ENCODE assay signal across 9 mouse cellular contexts in genomic region chr4:85801805-85802204, GRCm38 (mm10).
DNase-seq lines count a peak whose midpoint lies in the region; ATAC-seq and TF ChIP-seq lines count a peak whose summit lies in the region.
"Had no signal": no experiment of that assay in that cellular context is flagged by ENCODE, and none has a peak within 500 bp of the region (broad histone marks: within the 10 kb centered on the region; RNA-seq: fewer than 3 reads in every experiment).

No protein-coding gene starts in this region.

- peak; percentile 88 for ATAC-seq in embryonic facial prominence, embryonic 14.5 days (ENCODE audit: low read depth)
- 0 out of 2 replicates have a peak, but pooled peaks have one; percentile 45 for ATAC-seq in heart, embryonic 16.5 days (replicated peaks; ENCODE audit: extremely low read depth, insufficient read depth, low FRiP score)
- no peak for ATAC-seq in liver, embryonic 13.5 days (ENCODE audit: low read depth)
- ATAC-seq in neural tube, embryonic 14.5 days (ENCODE audit: low read depth) = peak; percentile 85

- no peak overlapping the region for H3K4me3 ChIP-seq in C2C12 (ENCODE audit: insufficient read depth, poor library complexity, severe bottlenecking)
- H3K4me3 ChIP-seq in bone marrow, adult 2 months (replicated peaks; ENCODE audit: control insufficient read depth, low read depth, low read length) = no peak overlapping the region
- no peak overlapping the region for H3K4me3 ChIP-seq in embryonic facial prominence, embryonic 14.5 days (ENCODE audit: low read depth, low read length)
- H3K4me3 ChIP-seq in heart, embryonic 16.5 days (ENCODE audit: low read length) = no peak overlapping the region
- no peak overlapping the region for H3K4me3 ChIP-seq in liver, embryonic 13.5 days (replicated peaks)
- no peak overlapping the region for H3K4me3 ChIP-seq in neural tube, embryonic 14.5 days (ENCODE audit: low read depth, low read length)
- H3K4me3 ChIP-seq: embryonic facial prominence, embryonic 15.5 days had no signal

- no peak for TF ChIP-seq POLR2A in bone marrow, adult 2 months (IDR thresholded peaks at IDR 0.05; ENCODE audit: borderline replicate concordance, control insufficient read depth, low read depth, low read length)

- H3K9me3 ChIP-seq in embryonic facial prominence, embryonic 14.5 days (ENCODE audit: control insufficient read depth, low read length) = no peaks in the 10 kb centered on the region
- no peaks in the 10 kb centered on the region for H3K9me3 ChIP-seq in heart, embryonic 16.5 days (replicated peaks; ENCODE audit: control insufficient read depth, low read length)
- no peaks in the 10 kb centered on the region for H3K9me3 ChIP-seq in liver, embryonic 13.5 days (replicated peaks)
- no peaks in the 10 kb centered on the region for H3K9me3 ChIP-seq in neural tube, embryonic 14.5 days (ENCODE audit: control insufficient read depth, low read length)
- H3K9me3 ChIP-seq: embryonic facial prominence, embryonic 15.5 days had no signal

- WGBS in bone marrow, adult 2 months = 4% methylated on average over 8 of the region's 8 CpGs
- 4% methylated on average over 8 of the region's 8 CpGs for WGBS in embryonic facial prominence, embryonic 14.5 days
- 5% methylated on average over 8 of the region's 8 CpGs for WGBS in heart, embryonic 16.5 days
- WGBS in liver, embryonic 13.5 days (ENCODE audit: insufficient replicate concordance) = 3% methylated on average over 8 of the region's 8 CpGs
- 5% methylated on average over 8 of the region's 8 CpGs for WGBS in neural tube, embryonic 14.5 days

- H3K9ac ChIP-seq in embryonic facial prominence, embryonic 14.5 days (ENCODE audit: low read depth, low read length) = no peak overlapping the region
- H3K9ac ChIP-seq in heart, embryonic 16.5 days (ENCODE audit: low read length) = no peak overlapping the region
- no peak overlapping the region for H3K9ac ChIP-seq in liver, embryonic 13.5 days
- H3K9ac ChIP-seq in neural tube, embryonic 14.5 days (replicated peaks; ENCODE audit: low read depth, low read length) = no peak overlapping the region
- H3K9ac ChIP-seq: embryonic facial prominence, embryonic 15.5 days had no signal

- no peak overlapping the region for H3K4me2 ChIP-seq in embryonic facial prominence, embryonic 14.5 days (ENCODE audit: low read depth, low read length)
- no peak overlapping the region for H3K4me2 ChIP-seq in heart, embryonic 16.5 days (ENCODE audit: low read depth, low read length)
- H3K4me2 ChIP-seq in liver, embryonic 13.5 days = no peak overlapping the region
- no peak overlapping the region for H3K4me2 ChIP-seq in neural tube, embryonic 14.5 days (ENCODE audit: low read depth, low read length)
- H3K4me2 ChIP-seq: embryonic facial prominence, embryonic 15.5 days had no signal

- no peaks in the 10 kb centered on the region for H3K36me3 ChIP-seq in C2C12 (ENCODE audit: control insufficient read depth, insufficient read depth)
- H3K36me3 ChIP-seq in embryonic facial prominence, embryonic 14.5 days (ENCODE audit: control insufficient read depth, insufficient read depth, low read length) = no peaks in the 10 kb centered on the region
- no peaks in the 10 kb centered on the region for H3K36me3 ChIP-seq in heart, embryonic 16.5 days (ENCODE audit: control insufficient read depth, insufficient read depth)
- H3K36me3 ChIP-seq in liver, embryonic 13.5 days = no peaks in the 10 kb centered on the region
- H3K36me3 ChIP-seq in neural tube, embryonic 14.5 days (ENCODE audit: control insufficient read depth, insufficient read depth, low read length) = no peaks in the 10 kb centered on the region
- H3K36me3 ChIP-seq: embryonic facial prominence, embryonic 15.5 days had no signal

- H3ac ChIP-seq in C2C12 (ENCODE audit: control insufficient read depth, insufficient read length, low read depth) = no peak overlapping the region

- no peaks in the 10 kb centered on the region for H3K79me3 ChIP-seq in C2C12 (ENCODE audit: low read depth)

- H3K4me1 ChIP-seq in bone marrow, adult 2 months (ENCODE audit: control insufficient read depth, insufficient read depth, low read length) = no peaks in the 10 kb centered on the region
- H3K4me1 ChIP-seq in embryonic facial prominence, embryonic 14.5 days (ENCODE audit: control insufficient read depth, insufficient read depth, low read length) = no peaks in the 10 kb centered on the region
- no peaks in the 10 kb centered on the region for H3K4me1 ChIP-seq in heart, embryonic 16.5 days (ENCODE audit: control insufficient read depth, insufficient read depth, low read length)
- no peaks in the 10 kb centered on the region for H3K4me1 ChIP-seq in liver, embryonic 13.5 days (replicated peaks)
- no peaks in the 10 kb centered on the region for H3K4me1 ChIP-seq in neural tube, embryonic 14.5 days (ENCODE audit: control insufficient read depth, insufficient read depth, low read length)
- H3K4me1 ChIP-seq: embryonic facial prominence, embryonic 15.5 days had no signal

- H3K27me3 ChIP-seq in C2C12 (ENCODE audit: control insufficient read depth, insufficient read depth, insufficient read length) = no peaks in the 10 kb centered on the region
- no peaks in the 10 kb centered on the region for H3K27me3 ChIP-seq in embryonic facial prominence, embryonic 14.5 days (replicated peaks; ENCODE audit: control insufficient read depth, insufficient read depth, low read length)
- H3K27me3 ChIP-seq in heart, embryonic 16.5 days (ENCODE audit: control insufficient read depth, insufficient read depth, low read length) = no peaks in the 10 kb centered on the region
- no peaks in the 10 kb centered on the region for H3K27me3 ChIP-seq in liver, embryonic 13.5 days
- H3K27me3 ChIP-seq in neural tube, embryonic 14.5 days (ENCODE audit: control insufficient read depth, insufficient read depth, low read length) = no peaks in the 10 kb centered on the region
- H3K27me3 ChIP-seq: embryonic facial prominence, embryonic 15.5 days had no signal

- TF ChIP-seq CTCF in C2C12 (IDR thresholded peaks at IDR 0.05; ENCODE audit: control insufficient read depth, insufficient read depth, insufficient read length) = peak; percentile 67
- TF ChIP-seq CTCF in bone marrow, adult 2 months (IDR thresholded peaks at IDR 0.05; ENCODE audit: control insufficient read depth, insufficient read depth, low read length) = peak; percentile 71

- no peaks in the 10 kb centered on the region for H3K79me2 ChIP-seq in C2C12 (ENCODE audit: control insufficient read depth, insufficient read depth)

- peak; percentile 94 for DNase-seq in embryonic facial prominence, embryonic 14.5 days (ENCODE audit: low spot score)
- DNase-seq in kidney, postnatal 10 days = peak; percentile 89
- DNase-seq in liver, embryonic 13.5 days = peak; percentile 10
- DNase-seq in testis, postnatal 14 days (ENCODE audit: low spot score) = peak; percentile 66

- no peak overlapping the region for H3K27ac ChIP-seq in bone marrow, adult 2 months (ENCODE audit: control insufficient read depth, insufficient read depth, low read depth, low read length, poor library complexity)
- H3K27ac ChIP-seq in embryonic facial prominence, embryonic 14.5 days (replicated peaks; ENCODE audit: low read depth, low read length) = no peak overlapping the region
- H3K27ac ChIP-seq in heart, embryonic 16.5 days (ENCODE audit: low read length) = no peak overlapping the region
- no peak overlapping the region for H3K27ac ChIP-seq in liver, embryonic 13.5 days
- H3K27ac ChIP-seq in neural tube, embryonic 14.5 days (ENCODE audit: low read depth, low read length) = no peak overlapping the region
- H3K27ac ChIP-seq: embryonic facial prominence, embryonic 15.5 days had no signal

TF ChIP-seq in C2C12, 6 proteins besides CTCF, POLR2A, EP300 and RAD21:
- TF ChIP-seq MAX (IDR thresholded peaks at IDR 0.05) (no peak), MYOG (IDR thresholded peaks at IDR 0.05; ENCODE audit: control insufficient read depth, extremely low read depth, insufficient read length) (no peak), FOSL1 (IDR thresholded peaks at IDR 0.05; ENCODE audit: insufficient read depth, low read length, poor library complexity, severe bottlenecking) (no peak), MYOD1 (IDR thresholded peaks at IDR 0.05; ENCODE audit: control insufficient read depth, insufficient read length, low read depth) (no peak), USF1 (IDR thresholded peaks at IDR 0.05; ENCODE audit: low read depth) (no peak), CEBPB (IDR thresholded peaks at IDR 0.05; ENCODE audit: low read depth) (no peak)

Comparison
In these comparisons a context has a peak if more than half of its experiments do, and no peak if none do; other contexts are left out.
1. DNase-seq: peak in every context shown above with its lines; median percentile 94 in embryonic facial prominence, embryonic 14.5 days; 89 in kidney, postnatal 10 days; 66 in testis, postnatal 14 days; 10 in liver, embryonic 13.5 days.